Mouse (Mus musculus) embryo, embryonic 11.5 days (tissue): ENCODE data around the gene Vmn1r172.
"Not testable (repeated sequence)": the region's sequence is repeated elsewhere in the genome, so short reads cannot be mapped to it uniquely, and the experiment has no call there.

Experiments
- DNase-seq: peaks from one replicate; pipeline ENCODE4 v3.0.0-alpha.2; 2012; ENCODE audit warnings: low read depth, low spot score

The Vmn1r172 gene

GRCm38 (mm10) chr7:23658016-23658415, at the start of gene Vmn1r172:
Gene Vmn1r172 (plus strand): TSS chr7:23658316.
- DNase-seq: no peak

- DNase-seq: no peak
Measured at GRCm38 (mm10) chr7:23630422-23630821, 27.7 kb upstream of the Vmn1r172 start, which contains the start of gene Vmn1r171. Gene Vmn1r171 (plus strand): TSS chr7:23630722.

- DNase-seq: not testable (repeated sequence)
Measured at GRCm38 (mm10) chr7:23700403-23700802, 42.3 kb downstream of the Vmn1r172 start, which contains the start of gene Vmn1r173. Gene Vmn1r173 (plus strand): TSS chr7:23700703.
